Mouse (Mus musculus) erythroblast, embryonic 14.5 days (primary cell): ENCODE data around the gene Rnaseh2b.

Source experiments
- GATA1 ChIP-seq: IDR thresholded peaks from 2 replicates; pipeline ENCODE4 v1.6.1; 2012; ENCODE audit warnings: low read length, inconsistent platforms, mixed read lengths
- TAL1 ChIP-seq: IDR thresholded peaks from 3 replicates; pipeline ENCODE4 v1.6.1; 2012; ENCODE audit warnings: low read length, inconsistent platforms, mixed read lengths

DNA sequence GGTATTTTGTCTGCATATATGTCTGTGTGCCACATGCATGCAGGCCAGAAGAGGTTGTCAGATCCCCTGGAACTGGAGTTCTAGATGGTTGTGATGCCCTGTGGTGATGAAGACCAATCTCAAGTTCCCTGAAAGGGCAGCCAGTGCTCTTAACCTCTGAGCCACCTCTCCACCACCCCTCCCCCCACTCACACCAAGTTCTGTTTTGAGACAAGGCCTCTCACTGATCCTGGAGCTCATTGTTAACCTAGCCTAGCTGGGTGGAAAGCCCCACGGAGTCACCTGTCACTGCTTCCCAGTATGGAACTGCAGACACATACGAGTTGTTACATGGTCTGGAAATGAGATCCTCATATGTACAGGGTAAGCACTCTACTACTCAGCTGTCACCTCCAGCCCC is 9.4 kb upstream of the Rnaseh2b start:
- TF ChIP-seq GATA1 (no peak), TAL1 (no peak)
